Mouse (Mus musculus): Measurements from ENCODE around the gene Ttll2. TPM values are rescaled to one million over a fixed set of nuclear protein-coding genes. Genes with fewer than 3 reads are reported as not detected.
"Not testable (repeated sequence)": the region's sequence is repeated elsewhere in the genome, so short reads cannot be mapped to it uniquely, and the experiment has no call there.

Ttll2 gene
- not detected in 2 replicates for polyA plus RNA-seq (2015; fragmentation: Nextera tagmentation; extraction: Ambion mirVana)

DNA sequence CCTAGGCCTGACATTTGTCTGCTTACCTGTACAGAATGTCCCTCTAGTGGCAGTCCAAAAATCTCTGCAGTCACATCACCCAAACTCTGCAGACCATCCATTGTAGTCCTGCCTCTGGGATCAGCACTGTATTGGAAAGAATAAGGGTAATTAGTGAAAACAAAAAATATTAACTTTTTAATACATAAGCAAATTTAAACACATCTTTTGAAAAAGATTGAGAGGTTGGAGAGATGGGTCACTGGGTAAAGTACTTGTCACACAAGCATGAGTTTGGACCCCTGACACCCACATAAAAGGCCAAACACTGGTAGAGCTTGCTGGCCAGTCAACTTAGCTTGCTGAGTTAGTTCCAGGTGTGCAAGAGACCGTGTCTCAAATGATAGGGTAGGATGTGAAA is at the start of gene Ttll2:
Gene Ttll2 (minus strand): TSS at position 101 of the 400 bp plus-strand sequence.
- 100% methylated on average over 1 of the region's 1 CpGs for WGBS
- ATAC-seq (ENCODE audit: low read depth); H3K4me2 ChIP-seq (ENCODE audit: low read depth, low read length); H3K9me3 ChIP-seq (ENCODE audit: control insufficient read depth, low read length); H3K4me3 ChIP-seq (ENCODE audit: low read length); H3K27ac ChIP-seq (ENCODE audit: low read length); H3K4me1 ChIP-seq (replicated peaks; ENCODE audit: control insufficient read depth, insufficient read depth, low read length); H3K36me3 ChIP-seq (ENCODE audit: control insufficient read depth, insufficient read depth, low read length); H3K9ac ChIP-seq (ENCODE audit: low read length); H3K27me3 ChIP-seq (ENCODE audit: control insufficient read depth, insufficient read depth, low read depth, low read length): not testable (repeated sequence)

DNA sequence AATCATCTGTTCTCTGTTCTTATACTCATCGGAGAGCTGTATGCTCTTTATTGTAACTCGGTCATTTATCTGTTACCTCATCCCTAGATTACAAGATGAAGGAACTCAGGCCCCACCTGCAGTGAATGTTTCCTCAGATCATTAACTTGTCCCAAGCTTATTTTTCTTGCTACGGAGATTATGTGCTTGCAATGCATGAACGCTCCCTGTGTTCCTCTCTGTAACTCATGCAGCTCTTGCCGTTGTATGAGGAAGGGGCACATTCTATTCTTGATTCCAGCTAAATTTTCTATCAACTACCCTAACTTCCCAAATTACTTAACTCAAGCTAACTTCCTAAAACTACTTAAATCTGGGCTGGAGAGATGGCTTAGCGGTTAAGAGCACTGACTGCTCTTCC is 47.3 kb upstream of the Ttll2 start:
- not testable (repeated sequence) for H3K9me3 ChIP-seq (ENCODE audit: control insufficient read depth, low read length); H3K4me2 ChIP-seq (ENCODE audit: low read depth, low read length); H3K27ac ChIP-seq (ENCODE audit: low read length); H3K4me3 ChIP-seq (ENCODE audit: low read length); H3K27me3 ChIP-seq (ENCODE audit: control insufficient read depth, insufficient read depth, low read depth, low read length); H3K36me3 ChIP-seq (ENCODE audit: control insufficient read depth, insufficient read depth, low read length); H3K4me1 ChIP-seq (replicated peaks; ENCODE audit: control insufficient read depth, insufficient read depth, low read length); H3K9ac ChIP-seq (ENCODE audit: low read length); ATAC-seq (ENCODE audit: low read depth)
- WGBS: 76% methylated on average over 6 of the region's 6 CpGs

DNA sequence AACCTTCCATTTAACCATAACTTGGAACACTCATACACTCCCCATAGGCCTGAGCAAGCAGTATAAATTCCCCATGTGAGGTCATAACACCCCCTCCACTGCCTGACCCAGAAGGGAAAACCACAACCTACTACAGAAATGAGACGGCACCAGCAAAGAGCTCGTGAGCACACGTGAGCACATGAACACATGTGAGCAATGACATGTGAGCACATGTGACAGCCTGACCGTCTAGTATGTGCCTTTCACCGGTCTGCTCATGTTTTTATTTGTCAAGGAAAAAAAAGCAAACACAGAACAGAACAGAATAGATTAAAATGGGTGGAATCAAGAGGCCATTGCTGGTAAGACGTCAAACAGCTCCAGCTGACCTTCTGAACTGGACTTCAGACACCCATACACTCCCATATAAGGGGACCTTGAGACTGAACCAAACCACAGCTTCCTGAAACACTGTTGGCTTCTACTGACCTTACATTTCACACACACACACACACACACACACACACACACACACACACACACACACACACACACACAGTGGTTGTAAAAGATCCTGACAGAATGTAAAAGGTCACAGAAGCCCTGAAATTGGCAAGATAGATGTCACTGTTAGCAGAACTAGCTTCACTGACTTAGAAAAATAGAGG is 45.8 kb upstream of the Ttll2 start:
- 63% methylated on average over 6 of the region's 6 CpGs for WGBS
- H3K9ac ChIP-seq (ENCODE audit: low read length); H3K4me3 ChIP-seq (ENCODE audit: low read length); H3K36me3 ChIP-seq (ENCODE audit: control insufficient read depth, insufficient read depth, low read length); H3K27me3 ChIP-seq (ENCODE audit: control insufficient read depth, insufficient read depth, low read depth, low read length); ATAC-seq (ENCODE audit: low read depth); H3K27ac ChIP-seq (ENCODE audit: low read length); H3K4me1 ChIP-seq (replicated peaks; ENCODE audit: control insufficient read depth, insufficient read depth, low read length); H3K9me3 ChIP-seq (ENCODE audit: control insufficient read depth, low read length); H3K4me2 ChIP-seq (ENCODE audit: low read depth, low read length): not testable (repeated sequence)

DNA sequence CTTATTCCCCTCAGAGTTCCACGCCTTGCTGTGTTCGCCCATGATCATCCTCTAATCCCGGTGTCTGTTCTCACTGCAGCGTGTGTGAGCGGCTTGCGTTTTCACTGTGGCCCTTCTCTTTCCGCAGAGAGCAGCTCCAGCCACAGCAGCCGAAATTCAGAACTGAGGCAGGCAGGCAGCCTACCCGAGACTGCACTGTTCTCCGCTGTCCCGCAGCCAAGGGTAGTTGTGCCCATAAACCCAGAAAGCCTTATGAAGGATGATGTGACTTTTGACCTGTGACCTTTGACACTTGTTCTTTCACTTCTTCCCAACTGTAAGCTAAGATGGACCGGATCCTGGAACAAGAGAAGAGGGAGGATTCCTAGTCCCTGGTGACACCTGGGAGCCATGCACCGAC is 44.6 kb upstream of the Ttll2 start:
- not testable (repeated sequence) for H3K4me2 ChIP-seq (ENCODE audit: low read depth, low read length); ATAC-seq (ENCODE audit: low read depth); H3K27ac ChIP-seq (ENCODE audit: low read length); H3K4me1 ChIP-seq (replicated peaks; ENCODE audit: control insufficient read depth, insufficient read depth, low read length); H3K36me3 ChIP-seq (ENCODE audit: control insufficient read depth, insufficient read depth, low read length); H3K9ac ChIP-seq (ENCODE audit: low read length); H3K27me3 ChIP-seq (ENCODE audit: control insufficient read depth, insufficient read depth, low read depth, low read length); H3K4me3 ChIP-seq (ENCODE audit: low read length); H3K9me3 ChIP-seq (ENCODE audit: control insufficient read depth, low read length)
- 81% methylated on average over 10 of the region's 13 CpGs for WGBS

DNA sequence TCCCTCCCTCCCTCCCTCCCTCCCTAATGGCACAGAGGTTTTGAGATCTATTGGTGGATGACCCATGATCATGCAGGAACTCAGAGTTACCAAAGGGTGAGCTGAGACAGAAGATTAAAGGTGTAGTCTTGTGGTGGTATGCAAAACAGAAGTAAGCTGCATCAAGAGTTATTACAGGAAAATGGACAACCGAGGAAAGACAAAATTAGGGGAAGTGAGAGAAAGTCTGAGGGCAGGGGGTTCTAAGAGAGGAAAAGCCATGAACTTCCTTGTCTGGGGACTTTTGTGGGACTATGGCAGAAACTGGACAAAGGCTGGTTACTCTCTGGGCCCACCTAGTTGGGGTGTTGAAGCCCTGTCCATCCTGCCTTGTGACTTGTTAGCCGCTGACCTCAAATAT is 43.8 kb upstream of the Ttll2 start:
- not testable (repeated sequence) for H3K27ac ChIP-seq (ENCODE audit: low read length); H3K4me1 ChIP-seq (replicated peaks; ENCODE audit: control insufficient read depth, insufficient read depth, low read length); ATAC-seq (ENCODE audit: low read depth); H3K4me3 ChIP-seq (ENCODE audit: low read length); H3K9me3 ChIP-seq (ENCODE audit: control insufficient read depth, low read length); H3K36me3 ChIP-seq (ENCODE audit: control insufficient read depth, insufficient read depth, low read length); H3K9ac ChIP-seq (ENCODE audit: low read length); H3K27me3 ChIP-seq (ENCODE audit: control insufficient read depth, insufficient read depth, low read depth, low read length); H3K4me2 ChIP-seq (ENCODE audit: low read depth, low read length)
- WGBS: no CpG with 5 or more reads among the region's 2 CpGs

DNA sequence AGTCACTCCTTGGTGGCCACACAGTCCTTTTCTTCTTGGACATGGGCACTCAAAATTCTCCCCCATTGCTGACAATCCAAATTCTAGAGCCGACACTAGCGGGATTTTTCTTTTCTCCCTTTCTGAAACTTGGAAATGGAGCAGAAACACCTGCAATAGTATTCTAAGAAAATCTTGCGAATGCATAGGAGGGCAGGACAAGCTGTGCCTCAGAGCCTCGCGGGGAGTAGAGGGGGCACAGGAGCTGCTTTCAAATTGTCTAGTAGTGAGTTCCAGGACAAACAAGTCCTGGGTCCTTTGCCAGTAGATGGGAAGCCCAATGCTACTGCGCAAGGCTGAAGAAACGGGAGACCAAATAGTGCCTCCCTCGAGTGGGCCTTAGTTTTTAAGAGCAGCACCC is 43.2 kb upstream of the Ttll2 start:
- H3K9me3 ChIP-seq (ENCODE audit: control insufficient read depth, low read length); H3K9ac ChIP-seq (ENCODE audit: low read length); H3K27me3 ChIP-seq (ENCODE audit: control insufficient read depth, insufficient read depth, low read depth, low read length); H3K4me1 ChIP-seq (replicated peaks; ENCODE audit: control insufficient read depth, insufficient read depth, low read length); H3K4me3 ChIP-seq (ENCODE audit: low read length); H3K36me3 ChIP-seq (ENCODE audit: control insufficient read depth, insufficient read depth, low read length); H3K27ac ChIP-seq (ENCODE audit: low read length); ATAC-seq (ENCODE audit: low read depth); H3K4me2 ChIP-seq (ENCODE audit: low read depth, low read length): not testable (repeated sequence)
- 83% methylated on average over 6 of the region's 8 CpGs for WGBS

DNA sequence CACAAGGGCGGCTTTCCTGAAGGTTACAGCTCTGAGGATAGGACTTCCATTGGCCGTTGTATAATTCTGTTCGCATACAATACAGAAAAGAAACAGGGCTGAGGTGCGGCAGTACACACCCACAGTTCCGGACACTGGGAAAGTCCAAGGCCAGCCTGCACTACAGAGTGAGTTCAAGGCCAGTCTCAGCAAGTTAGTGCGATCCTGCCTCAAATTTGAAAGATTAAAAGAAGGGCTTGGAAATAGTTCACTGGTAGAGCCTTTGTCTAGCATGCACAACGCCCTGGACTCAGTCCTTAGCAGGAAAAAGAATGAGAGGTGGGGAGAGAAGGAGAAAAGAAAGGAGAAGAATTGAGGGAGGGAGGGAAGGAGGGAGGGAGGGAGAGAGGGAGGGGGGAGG is 42.6 kb upstream of the Ttll2 start:
- H3K9me3 ChIP-seq (ENCODE audit: control insufficient read depth, low read length); ATAC-seq (ENCODE audit: low read depth); H3K9ac ChIP-seq (ENCODE audit: low read length); H3K4me1 ChIP-seq (replicated peaks; ENCODE audit: control insufficient read depth, insufficient read depth, low read length); H3K27ac ChIP-seq (ENCODE audit: low read length); H3K27me3 ChIP-seq (ENCODE audit: control insufficient read depth, insufficient read depth, low read depth, low read length); H3K4me3 ChIP-seq (ENCODE audit: low read length); H3K4me2 ChIP-seq (ENCODE audit: low read depth, low read length); H3K36me3 ChIP-seq (ENCODE audit: control insufficient read depth, insufficient read depth, low read length): not testable (repeated sequence)
- WGBS: 89% methylated on average over 7 of the region's 7 CpGs

DNA sequence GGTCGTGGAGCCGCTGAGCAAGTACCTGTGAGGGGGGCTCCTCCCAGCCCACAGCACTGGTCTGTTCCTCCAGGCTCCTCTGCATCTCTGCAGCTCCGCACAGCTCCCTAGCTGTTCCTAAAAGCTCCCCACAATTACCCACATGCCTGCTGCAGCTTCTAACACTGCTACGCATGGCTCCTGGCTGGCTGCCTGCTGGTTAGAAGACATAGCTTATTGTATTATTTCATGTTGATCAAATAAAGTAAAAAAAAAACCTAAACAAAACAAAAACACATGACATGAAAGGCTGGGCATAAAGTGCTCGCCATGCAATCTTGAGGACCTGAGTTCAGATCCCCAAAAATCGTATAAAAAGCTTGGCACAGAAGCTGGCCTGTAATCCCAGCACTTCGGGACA is 37.4 kb upstream of the Ttll2 start:
- not testable (repeated sequence) for H3K4me3 ChIP-seq (ENCODE audit: low read length); H3K9me3 ChIP-seq (ENCODE audit: control insufficient read depth, low read length); H3K27me3 ChIP-seq (ENCODE audit: control insufficient read depth, insufficient read depth, low read depth, low read length); H3K9ac ChIP-seq (ENCODE audit: low read length); H3K27ac ChIP-seq (ENCODE audit: low read length); H3K4me1 ChIP-seq (replicated peaks; ENCODE audit: control insufficient read depth, insufficient read depth, low read length); H3K36me3 ChIP-seq (ENCODE audit: control insufficient read depth, insufficient read depth, low read length); H3K4me2 ChIP-seq (ENCODE audit: low read depth, low read length); ATAC-seq (ENCODE audit: low read depth)
- WGBS: 63% methylated on average over 7 of the region's 7 CpGs

DNA sequence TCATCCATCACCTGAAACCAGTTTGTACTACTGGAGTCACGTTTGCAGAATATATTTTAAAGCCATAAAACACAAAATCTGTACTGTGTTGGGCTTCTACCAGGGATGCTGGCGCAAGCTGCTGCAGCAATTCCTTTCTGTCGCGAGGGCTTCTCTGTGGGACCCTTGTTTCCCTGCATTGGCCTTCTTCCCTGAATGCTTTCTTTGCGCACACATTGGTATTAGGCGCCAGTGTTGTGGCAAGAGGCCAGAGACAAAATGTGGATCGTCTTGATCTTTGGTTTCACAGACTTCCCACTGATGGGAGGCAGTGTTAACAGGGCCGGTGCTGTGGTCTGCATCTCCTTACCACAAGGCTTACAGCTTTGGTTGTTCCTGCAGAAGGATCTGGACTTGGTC is 36.5 kb upstream of the Ttll2 start:
- not testable (repeated sequence) for H3K27me3 ChIP-seq (ENCODE audit: control insufficient read depth, insufficient read depth, low read depth, low read length); H3K36me3 ChIP-seq (ENCODE audit: control insufficient read depth, insufficient read depth, low read length); ATAC-seq (ENCODE audit: low read depth); H3K27ac ChIP-seq (ENCODE audit: low read length); H3K9ac ChIP-seq (ENCODE audit: low read length); H3K4me2 ChIP-seq (ENCODE audit: low read depth, low read length); H3K4me1 ChIP-seq (replicated peaks; ENCODE audit: control insufficient read depth, insufficient read depth, low read length); H3K9me3 ChIP-seq (ENCODE audit: control insufficient read depth, low read length); H3K4me3 ChIP-seq (ENCODE audit: low read length)
- WGBS: 67% methylated on average over 6 of the region's 8 CpGs

DNA sequence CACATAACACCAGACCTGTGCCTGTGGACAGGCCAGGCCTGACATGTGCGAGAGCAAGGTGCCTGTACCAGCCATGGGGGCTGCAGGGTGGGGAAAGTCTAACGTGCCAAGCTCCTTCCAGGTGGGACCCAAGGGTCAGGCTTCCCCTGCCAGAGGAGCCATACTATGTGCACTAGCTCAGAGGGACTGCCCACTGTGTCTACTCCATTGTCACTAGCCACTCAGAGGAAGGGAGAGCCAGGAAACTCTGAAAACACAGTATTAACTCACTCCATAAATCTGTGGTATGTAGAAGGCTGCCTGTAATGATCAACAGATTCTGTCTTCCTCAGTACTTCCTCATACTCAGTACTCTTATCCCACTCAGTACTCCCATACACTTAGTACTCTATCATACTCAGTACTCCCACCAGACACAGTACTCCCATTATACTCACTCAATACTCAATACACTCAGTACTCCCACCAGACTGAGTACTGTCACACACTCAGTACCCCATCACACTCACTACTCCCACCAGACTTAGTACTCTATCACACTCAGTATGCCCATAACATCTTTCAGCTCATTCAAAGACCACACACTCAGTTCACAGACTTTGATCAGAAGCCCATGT is 36.0 kb upstream of the Ttll2 start:
- not testable (repeated sequence) for H3K36me3 ChIP-seq (ENCODE audit: control insufficient read depth, insufficient read depth, low read length); H3K9ac ChIP-seq (ENCODE audit: low read length); H3K4me1 ChIP-seq (replicated peaks; ENCODE audit: control insufficient read depth, insufficient read depth, low read length); H3K9me3 ChIP-seq (ENCODE audit: control insufficient read depth, low read length); ATAC-seq (ENCODE audit: low read depth); H3K4me3 ChIP-seq (ENCODE audit: low read length); H3K4me2 ChIP-seq (ENCODE audit: low read depth, low read length); H3K27me3 ChIP-seq (ENCODE audit: control insufficient read depth, insufficient read depth, low read depth, low read length); H3K27ac ChIP-seq (ENCODE audit: low read length)
- no CpG with 5 or more reads among the region's 2 CpGs for whole genome bisulfite sequencing

Data from lung, embryonic 16.5 days (tissue).